Mouse (Mus musculus) G1E (cell line): ENCODE measurements at regions not wholly inside any gene's neighbourhood (a gene's known extent, or its start where the extent isn't known, plus 50 kb on each side); places are given as distances from the start of the nearest gene placed in this dataset.

Experiments used
- ATAC-seq: 2 replicates; pipeline ENCODE4 v1.8.0; 2016; ENCODE audit warnings: mild to moderate bottlenecking; ENCODE audit not compliant: insufficient number of reproducible peaks, poor library complexity, low FRiP score, severe bottlenecking; ENCODE audit errors: extremely low read depth
- DNase-seq: peaks from one replicate; pipeline ENCODE4 v3.0.0; 2012; ENCODE audit warnings: low spot score
- H3K27me3 ChIP-seq: 2 replicates; pipeline ENCODE4 v1.6.1; 2012; ENCODE audit warnings: mild to moderate bottlenecking, low read length, inconsistent platforms; ENCODE audit not compliant: insufficient read depth
- H3K36me3 ChIP-seq: replicated peaks from 2 replicates; pipeline ENCODE3; 2012; ENCODE audit warnings: mild to moderate bottlenecking, inconsistent platforms
- H3K4me1 ChIP-seq: 2 replicates; pipeline ENCODE4 v1.6.1; 2012; ENCODE audit warnings: low read depth, low read length, inconsistent platforms, mixed read lengths; ENCODE audit not compliant: insufficient read depth
- H3K4me3 ChIP-seq: 2 replicates; pipeline ENCODE4 v1.5.1; 2012; ENCODE audit warnings: low read depth, mild to moderate bottlenecking, inconsistent platforms, low read length, moderate library complexity, mixed read lengths
- H3K9me3 ChIP-seq: replicated peaks from 2 replicates; pipeline ENCODE4 v1.6.1; 2012; ENCODE audit warnings: inconsistent platforms
- CTCF ChIP-seq: IDR thresholded peaks from 2 replicates; pipeline ENCODE4 v1.5.1; 2012; ENCODE audit warnings: low read depth, low read length, inconsistent platforms, mixed read lengths
- GATA1 ChIP-seq: IDR thresholded peaks from 2 replicates; pipeline ENCODE4 v1.6.1; 2012; ENCODE audit warnings: borderline replicate concordance, low read length, inconsistent platforms, mixed read lengths
- GATA2 ChIP-seq: IDR thresholded peaks from 2 replicates; pipeline ENCODE4 v1.6.1; 2012; ENCODE audit warnings: low read depth, low read length, inconsistent platforms, borderline replicate concordance
- POLR2AphosphoS5 ChIP-seq: IDR thresholded peaks from 2 replicates; pipeline ENCODE4 v1.6.1; 2012; ENCODE audit warnings: low read depth, low read length, inconsistent platforms; ENCODE audit not compliant: insufficient replicate concordance
- TAL1 ChIP-seq: conservative IDR thresholded peaks from 2 replicates; pipeline ENCODE4 v1.6.1; 2012; ENCODE audit warnings: low read depth, low read length, inconsistent platforms, mixed read lengths

DNA sequence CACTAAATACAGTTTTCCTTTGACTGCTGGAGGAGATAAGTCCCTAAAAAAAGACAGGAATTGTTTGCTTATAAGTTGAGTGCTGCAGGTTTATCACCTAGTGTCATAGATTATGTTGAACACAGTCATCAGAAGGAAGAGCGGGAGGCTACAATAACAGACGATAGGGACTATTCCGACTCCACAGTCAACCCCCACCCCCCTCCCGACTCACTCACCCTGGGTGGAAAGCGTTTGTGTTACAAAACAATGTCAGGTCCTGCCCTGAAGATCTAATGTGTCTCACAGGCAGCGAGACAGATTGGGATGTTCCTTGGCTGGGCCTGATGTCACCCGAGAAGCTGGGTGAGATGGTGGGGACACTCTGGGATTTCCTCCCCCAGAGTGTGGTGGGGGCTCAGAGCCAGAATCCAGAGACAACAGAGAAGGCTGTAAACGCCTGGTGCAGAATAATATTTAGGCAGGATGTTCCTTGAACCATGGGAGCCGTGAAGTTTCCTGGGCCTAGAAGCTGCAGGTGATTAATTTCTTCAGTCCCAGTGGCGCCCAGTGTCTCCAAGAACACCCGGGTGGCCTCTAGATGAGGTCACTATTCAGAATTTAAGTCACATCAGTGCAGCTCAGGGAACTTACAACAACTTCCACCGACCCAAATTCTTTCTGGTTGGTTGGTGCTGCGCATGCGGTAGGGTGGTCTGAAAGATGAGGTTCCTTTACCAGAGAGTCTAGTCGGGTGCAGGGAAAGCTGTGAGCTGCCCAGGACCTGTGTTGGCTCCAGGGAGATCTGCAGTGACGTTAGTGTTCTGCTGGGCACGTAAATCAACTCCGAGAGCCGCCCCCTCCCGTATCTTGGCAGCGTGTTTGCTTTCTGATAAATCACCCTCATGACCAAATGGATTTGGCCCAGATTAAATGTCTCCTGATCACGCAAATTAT lies 181.1 kb upstream of the Bmper start:
- H3K27me3 ChIP-seq, result peaks cover 19% of the 10 kb centered on the region
- no peak for DNase-seq
- no peak for ATAC-seq
- no peaks in the 10 kb centered on the region for H3K36me3 ChIP-seq
- TF ChIP-seq TAL1 (no peak), POLR2AphosphoS5 (no peak), GATA2 (no peak), CTCF (no peak), GATA1 (no peak)
- H3K9me3 ChIP-seq, result no peaks in the 10 kb centered on the region
- H3K4me3 ChIP-seq, result no peak overlapping the region
- H3K4me1 ChIP-seq, result no peaks in the 10 kb centered on the region

DNA sequence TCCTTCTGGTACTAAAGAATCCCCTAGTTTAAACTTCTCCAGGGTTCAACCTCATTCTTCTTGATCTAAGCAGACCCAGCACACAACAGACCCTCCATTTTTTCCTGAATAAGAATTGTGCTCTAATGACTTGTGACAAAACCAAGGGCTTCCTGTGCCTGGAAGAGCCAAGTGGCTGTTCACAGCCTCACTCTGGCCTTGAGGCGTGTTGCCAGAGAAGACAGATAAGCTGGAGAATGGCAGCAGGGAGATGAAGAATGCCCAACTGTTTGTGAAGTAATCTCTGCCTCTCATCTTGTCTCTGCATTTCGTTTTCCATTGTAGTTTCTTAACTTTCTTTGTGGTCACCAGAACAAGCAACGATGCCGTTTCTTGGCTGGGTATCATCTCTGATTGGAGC lies 179.9 kb upstream of the Bmper start:
- DNase-seq (no peak), ATAC-seq (no peak)
- Histone ChIP-seq H3K4me1 (no peaks in the 10 kb centered on the region), H3K36me3 (no peaks in the 10 kb centered on the region), H3K9me3 (no peaks in the 10 kb centered on the region), H3K4me3 (no peak overlapping the region), H3K27me3 (peaks cover 17% of the 10 kb centered on the region)
- TF ChIP-seq GATA1, result no peak

DNA sequence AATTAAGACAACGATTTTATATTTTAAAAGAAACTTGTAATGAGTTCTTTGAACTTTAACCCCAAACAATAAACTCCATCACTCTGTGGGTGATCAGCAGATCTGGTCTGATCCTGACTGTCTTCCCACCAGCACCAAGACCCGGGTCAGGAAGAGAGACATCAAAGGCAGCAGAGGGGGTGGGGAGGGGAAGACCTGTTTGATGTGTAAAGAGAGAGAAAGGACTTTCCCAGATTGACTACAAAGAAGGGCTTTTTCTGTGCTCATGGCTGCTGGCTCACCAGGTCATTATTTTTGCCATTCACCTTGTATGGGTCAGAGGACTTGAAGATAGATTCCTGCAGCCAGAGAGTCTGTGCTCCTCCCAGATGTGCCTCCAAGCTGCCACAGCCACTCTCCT lies 177.4 kb upstream of the Bmper start:
- no peak overlapping the region for H3K4me3 ChIP-seq
- ATAC-seq, result no peak
- H3K4me1 ChIP-seq, result no peaks in the 10 kb centered on the region
- no peaks in the 10 kb centered on the region for H3K9me3 ChIP-seq
- no peaks in the 10 kb centered on the region for H3K36me3 ChIP-seq
- DNase-seq, result no peak
- H3K27me3 ChIP-seq, result peaks cover 18% of the 10 kb centered on the region; the same call in 1 of the 2 replicates
- TF ChIP-seq POLR2AphosphoS5 (no peak), TAL1 (no peak), GATA2 (no peak), GATA1 (no peak), CTCF (no peak)

DNA sequence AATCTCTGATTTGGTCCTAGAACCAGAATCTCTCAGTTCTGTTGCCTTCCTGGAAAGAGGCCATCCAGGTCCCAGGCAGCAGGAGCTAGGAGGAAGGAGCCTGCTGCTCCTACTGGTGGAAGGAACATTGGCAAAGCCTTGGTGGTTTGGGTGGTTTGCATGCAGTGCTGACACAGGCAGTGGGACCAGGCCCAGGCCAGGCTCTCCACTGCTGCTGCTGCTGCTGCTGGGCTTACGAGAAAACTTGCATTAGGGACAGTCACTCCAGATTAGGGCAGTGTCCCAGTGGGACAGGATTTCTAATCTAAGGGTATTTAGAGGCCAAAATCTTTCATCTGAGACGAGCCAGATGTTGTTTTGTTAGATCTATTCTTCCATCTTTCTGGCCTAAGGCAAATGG lies 172.1 kb upstream of the Bmper start:
- Histone ChIP-seq H3K27me3 (peaks cover 6% of the 10 kb centered on the region; the same call in 1 of the 2 replicates), H3K9me3 (no peaks in the 10 kb centered on the region), H3K4me3 (no peak overlapping the region), H3K4me1 (no peaks in the 10 kb centered on the region), H3K36me3 (no peaks in the 10 kb centered on the region)
- no peak for TF ChIP-seq GATA2
- no peak for TF ChIP-seq CTCF
- no peak for TF ChIP-seq POLR2AphosphoS5
- no peak for ATAC-seq
- DNase-seq, result no peak

DNA sequence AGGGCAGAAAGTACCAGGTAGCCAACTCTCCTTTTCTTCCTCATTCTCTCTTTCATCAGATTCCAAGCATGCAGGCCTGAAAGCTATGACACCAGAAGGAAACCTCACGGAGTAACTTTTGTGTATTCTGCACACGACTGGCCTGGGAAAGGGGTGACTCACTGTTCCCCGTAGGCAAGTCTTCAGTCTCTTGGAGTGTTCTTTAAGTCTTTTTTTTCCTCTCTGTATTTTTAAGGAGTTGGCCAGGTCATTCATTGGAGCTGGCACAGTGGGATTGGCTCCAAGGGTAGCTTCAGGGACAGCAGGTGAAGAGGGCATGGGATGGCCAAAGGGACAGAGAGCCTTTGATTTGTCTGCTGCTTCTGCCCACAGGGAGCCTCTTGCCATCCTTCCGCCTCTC lies 163.3 kb upstream of the Bmper start:
- H3K4me3 ChIP-seq, result no peak overlapping the region
- no peak for ATAC-seq

DNA sequence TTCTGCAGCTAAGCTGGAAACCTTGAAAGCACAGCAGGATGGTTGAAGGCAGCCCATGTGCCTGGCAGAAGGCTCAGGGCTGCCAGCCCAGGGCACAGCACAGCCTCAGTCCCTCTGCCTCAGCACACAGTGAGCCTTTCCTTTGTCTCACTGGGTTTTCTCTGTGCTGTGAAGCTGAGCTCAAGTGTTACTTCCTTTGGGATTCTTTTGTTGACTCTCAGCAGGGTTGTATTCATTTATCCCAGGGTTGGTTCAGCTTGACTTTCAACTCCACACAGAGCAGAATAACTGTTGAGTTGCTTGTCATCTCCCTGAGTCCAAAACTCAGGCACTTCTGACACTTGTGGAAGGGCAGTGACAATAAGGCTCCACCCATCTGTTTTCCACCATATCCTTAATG lies 162.3 kb upstream of the Bmper start:
- Histone ChIP-seq H3K4me3 (no peak overlapping the region), H3K9me3 (no peaks in the 10 kb centered on the region), H3K27me3 (peaks cover 15% of the 10 kb centered on the region), H3K36me3 (no peaks in the 10 kb centered on the region), H3K4me1 (no peaks in the 10 kb centered on the region)
- TF ChIP-seq POLR2AphosphoS5, result no peak
- no peak for TF ChIP-seq CTCF
- DNase-seq (no peak), ATAC-seq (no peak)

More for the DNA sequence above, 163.3 kb upstream of the Bmper start:
- no peak for DNase-seq
- H3K36me3 ChIP-seq, result no peaks in the 10 kb centered on the region
- H3K27me3 ChIP-seq, result peaks cover 15% of the 10 kb centered on the region
- no peak for TF ChIP-seq GATA2
- no peak for TF ChIP-seq CTCF
- no peaks in the 10 kb centered on the region for H3K4me1 ChIP-seq
- no peaks in the 10 kb centered on the region for H3K9me3 ChIP-seq
